Mouse (Mus musculus) CH12.LX (cell line): Measurements from ENCODE around the gene Nxpe3. TPM values are rescaled to one million over a fixed set of nuclear protein-coding genes. Genes with fewer than 3 reads are reported as not detected.

Experiments used
- DNase-seq: peaks from one replicate; pipeline ENCODE4 v3.0.0-alpha.2; 2013; ENCODE audit errors: extremely low read depth
- H3K27ac ChIP-seq: 2 replicates; pipeline ENCODE4 v1.5.1; 2012; ENCODE audit warnings: low read depth, mild to moderate bottlenecking, control low read depth, moderate library complexity; ENCODE audit not compliant: insufficient read depth
- H3K27me3 ChIP-seq: replicated peaks from 2 replicates; pipeline ENCODE3; 2012; ENCODE audit warnings: inconsistent platforms
- H3K36me3 ChIP-seq, 2 experiments: replicated peaks in 1 of 2; 2 replicates each; pipeline versions ENCODE3 to v1.6.1; 2012; ENCODE audit warnings: inconsistent platforms in 1 of 2, low read length in 1 of 2, mild to moderate bottlenecking in 1 of 2, mixed read lengths in 1 of 2, moderate library complexity in 1 of 2; ENCODE audit not compliant: control insufficient read depth in 1 of 2, insufficient read depth in 1 of 2
- H3K4me1 ChIP-seq, 2 experiments: 2 replicates each; pipeline ENCODE4 v1.6.1; 2012; ENCODE audit warnings: inconsistent platforms in 1 of 2, moderate library complexity in 1 of 2; ENCODE audit not compliant: insufficient read depth in 2 of 2, control insufficient read depth in 1 of 2
- H3K4me2 ChIP-seq: 2 replicates; pipeline ENCODE4 v1.6.1; 2012; ENCODE audit warnings: low read depth, mild to moderate bottlenecking, control low read depth; ENCODE audit not compliant: poor library complexity, insufficient read depth, severe bottlenecking
- H3K4me3 ChIP-seq, 3 experiments: fragments of 150-350 bp in 1 of 3; sonication (generic) in 1 of 3; replicated peaks in 1 of 3; 2 replicates each; pipeline versions ENCODE3 to v1.5.1; 2011 to 2012; ENCODE audit warnings: low read depth in 2 of 3, low read length in 2 of 3, mild to moderate bottlenecking in 2 of 3, moderate library complexity in 2 of 3, control low read depth in 1 of 3, improper control_type of control experiment in 1 of 3, inconsistent platforms in 1 of 3, mixed read lengths in 1 of 3; ENCODE audit not compliant: poor library complexity in 1 of 3
- H3K79me2 ChIP-seq: replicated peaks from 2 replicates; pipeline ENCODE4 v1.6.1; 2012; ENCODE audit warnings: mild to moderate bottlenecking, moderate library complexity; ENCODE audit not compliant: control insufficient read depth, poor library complexity, insufficient read depth, severe bottlenecking; ENCODE audit errors: extremely low read depth
- H3K9ac ChIP-seq: 2 replicates; pipeline ENCODE4 v1.6.1; 2012; ENCODE audit warnings: low read depth, mild to moderate bottlenecking, control low read depth, moderate library complexity; ENCODE audit not compliant: insufficient read depth
- H3K9me3 ChIP-seq: replicated peaks from 2 replicates; pipeline ENCODE3; 2012; ENCODE audit warnings: low read length, inconsistent platforms, mixed read lengths
- BHLHE40 ChIP-seq: IDR thresholded peaks from 2 replicates; pipeline ENCODE4 v1.6.1; 2011; ENCODE audit warnings: mild to moderate bottlenecking, low read depth, low read length, improper control_type of control experiment
- CHD1 ChIP-seq: IDR thresholded peaks from 2 replicates; pipeline ENCODE4 v1.6.1; 2012; ENCODE audit warnings: low read depth, low read length, improper control_type of control experiment, inconsistent platforms
- CHD2 ChIP-seq: IDR thresholded peaks from 2 replicates; pipeline ENCODE4 v1.6.1; 2011; ENCODE audit warnings: low read length, improper control_type of control experiment
- CTCF ChIP-seq, 2 experiments: IDR thresholded peaks in 1 of 2; conservative IDR thresholded peaks in 1 of 2; 2 replicates each; pipeline ENCODE4 v1.5.1; 2011 to 2012; ENCODE audit warnings: low read depth in 2 of 2, low read length in 2 of 2, improper control_type of control experiment in 1 of 2, inconsistent platforms in 1 of 2, mild to moderate bottlenecking in 1 of 2, moderate library complexity in 1 of 2
- E2F4 ChIP-seq: IDR thresholded peaks from 2 replicates; pipeline ENCODE4 v1.6.1; 2011; ENCODE audit warnings: low read depth, low read length, improper control_type of control experiment; ENCODE audit not compliant: insufficient replicate concordance
- ELF1 ChIP-seq: IDR thresholded peaks from 2 replicates; pipeline ENCODE4 v1.6.1; 2014; ENCODE audit warnings: low read depth, mild to moderate bottlenecking, inconsistent platforms, low read length, improper control_type of control experiment
- EP300 ChIP-seq: IDR thresholded peaks from 2 replicates; pipeline ENCODE4 v1.6.1; 2011; ENCODE audit warnings: low read length, improper control_type of control experiment
- GABPA ChIP-seq: IDR thresholded peaks from 2 replicates; pipeline ENCODE4 v1.6.1; 2012; ENCODE audit warnings: low read depth, low read length, improper control_type of control experiment, inconsistent platforms; ENCODE audit not compliant: insufficient replicate concordance
- HCFC1 ChIP-seq: IDR thresholded peaks from 2 replicates; pipeline ENCODE4 v1.6.1; 2012; ENCODE audit warnings: low read depth, mild to moderate bottlenecking, inconsistent platforms, low read length, improper control_type of control experiment
- JUND ChIP-seq: conservative IDR thresholded peaks from 2 replicates; pipeline ENCODE4 v1.6.1; 2011; ENCODE audit warnings: low read depth, low read length, improper control_type of control experiment
- KAT2A ChIP-seq: IDR thresholded peaks from 2 replicates; pipeline ENCODE4 v1.6.1; 2012; ENCODE audit warnings: low read length, improper control_type of control experiment, inconsistent platforms; ENCODE audit not compliant: insufficient replicate concordance
- MAX ChIP-seq: IDR thresholded peaks from 2 replicates; pipeline ENCODE4 v1.6.1; 2011; ENCODE audit warnings: low read length, improper control_type of control experiment
- MEF2A ChIP-seq: IDR thresholded peaks from 2 replicates; pipeline ENCODE4 v1.6.1; 2014; ENCODE audit warnings: low read depth, mild to moderate bottlenecking, inconsistent platforms, low read length, improper control_type of control experiment, borderline replicate concordance
- MYC ChIP-seq: IDR thresholded peaks from 2 replicates; pipeline ENCODE4 v1.6.1; 2011; ENCODE audit warnings: low read depth, mild to moderate bottlenecking, improper control_type of control experiment, low read length
- NRF1 ChIP-seq: IDR thresholded peaks from 2 replicates; pipeline ENCODE4 v1.6.1; 2014; ENCODE audit warnings: low read depth, mild to moderate bottlenecking, inconsistent platforms, low read length, improper control_type of control experiment, moderate library complexity
- PAX5 ChIP-seq: IDR thresholded peaks from 2 replicates; pipeline ENCODE4 v1.6.1; 2012; ENCODE audit warnings: low read length, inconsistent platforms, mixed read lengths
- POLR2A ChIP-seq: IDR thresholded peaks from 2 replicates; pipeline ENCODE4 v1.6.1; 2011; ENCODE audit warnings: low read depth, mild to moderate bottlenecking, improper control_type of control experiment, low read length
- POLR2AphosphoS2 ChIP-seq: IDR thresholded peaks from 2 replicates; pipeline ENCODE4 v1.6.1; 2011; ENCODE audit warnings: low read depth, low read length, improper control_type of control experiment
- RAD21 ChIP-seq: IDR thresholded peaks from 2 replicates; pipeline ENCODE4 v1.6.1; 2011; ENCODE audit warnings: low read depth, mild to moderate bottlenecking, low read length, improper control_type of control experiment, moderate library complexity
- RCOR1 ChIP-seq: conservative IDR thresholded peaks from 2 replicates; pipeline ENCODE4 v1.6.1; 2012; ENCODE audit warnings: low read depth, mild to moderate bottlenecking, inconsistent platforms, low read length, improper control_type of control experiment
- SMC3 ChIP-seq: IDR thresholded peaks from 2 replicates; pipeline ENCODE4 v1.6.1; 2011; ENCODE audit warnings: low read depth, low read length, improper control_type of control experiment
- UBTF ChIP-seq: IDR thresholded peaks from 2 replicates; pipeline ENCODE4 v1.6.1; 2012; ENCODE audit warnings: low read depth, mild to moderate bottlenecking, inconsistent platforms, low read length, improper control_type of control experiment, moderate library complexity
- USF1 ChIP-seq: IDR thresholded peaks from 2 replicates; pipeline ENCODE4 v1.6.1; 2014; ENCODE audit warnings: low read depth, mild to moderate bottlenecking, inconsistent platforms, low read length, improper control_type of control experiment
- ZC3H11A ChIP-seq: IDR thresholded peaks from 2 replicates; pipeline ENCODE4 v1.6.1; 2012; ENCODE audit warnings: low read depth, mild to moderate bottlenecking, inconsistent platforms, low read length, improper control_type of control experiment
- ZKSCAN1 ChIP-seq: IDR thresholded peaks from 2 replicates; pipeline ENCODE4 v1.6.1; 2012; ENCODE audit warnings: low read depth, inconsistent platforms, low read length, improper control_type of control experiment, borderline replicate concordance
- ZMIZ1 ChIP-seq: IDR thresholded peaks from 2 replicates; pipeline ENCODE4 v1.6.1; 2012; ENCODE audit warnings: low read depth, mild to moderate bottlenecking, inconsistent platforms, low read length, improper control_type of control experiment
- dilution Hi-C: fragments of 300-500 bp; cut with MboI; formaldehyde crosslinking; loops from 2 replicates; pipeline ENCODE4 v1.14.3; 2020; ENCODE audit warnings: low sequenced_read_pairs; ENCODE audit not compliant: extremely low pct_unique_long_range_greater_than_20kb, extremely low pct_ligation_motif_present
- in situ Hi-C: fragments of 300-500 bp; cut with MboI; formaldehyde crosslinking; loops from 3 replicates; pipeline ENCODE4 v1.14.3; 2019; ENCODE audit warnings: low sequenced_read_pairs, low pct_ligation_motif_present, low pct_unique_long_range_greater_than_20kb, mixed read lengths
- polyA plus RNA-seq: library from polyadenylated mRNA; unstranded; fragments of >175 nt; gene quantifications from 2 replicates; pipeline ENCODE4 v1.2.1, GENCODE M21; 2012; ENCODE audit warnings: low read depth; ENCODE audit not compliant: insufficient read length
- total RNA-seq, 2 experiments: library from RNA; depleted of rRNA; stranded (reverse); fragments of 300-350 nt in 1 of 2; fragments of >200 nt in 1 of 2; gene quantifications; 2 replicates each; pipeline ENCODE4 v1.2.3; 2012 to 2014

Nxpe3 gene
- total and polyA plus RNA-seq, 3 experiments = 5.4 to 12.3 (median 10.6) TPM

DNA sequence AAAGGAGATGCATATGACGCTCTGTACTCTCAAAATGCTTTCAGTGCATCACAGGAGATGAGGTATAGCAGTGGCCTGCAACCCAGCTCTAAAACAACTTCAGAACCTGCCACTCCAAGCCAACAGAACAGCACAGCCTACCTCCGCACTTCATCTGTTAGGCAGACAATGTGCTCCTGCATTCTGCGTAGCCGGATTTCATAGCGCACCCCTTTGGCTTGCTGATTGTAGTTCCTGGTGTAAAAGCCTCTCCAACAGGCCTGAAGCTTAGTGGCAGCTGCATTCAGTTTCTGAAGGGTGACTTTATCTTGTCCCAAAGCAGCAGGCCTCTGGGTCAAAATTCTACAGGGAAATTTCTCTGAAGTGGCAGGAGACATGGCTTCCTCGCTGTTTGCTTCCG lies 19.6 kb upstream of the Nxpe3 start:
- Histone ChIP-seq H3K9me3 (no peaks in the 10 kb centered on the region), H3K9ac (no peak overlapping the region), H3K4me3 (no peak overlapping the region), H3K36me3 (peaks cover 46 to 85% of the 10 kb centered on the region in 2 experiments), H3K27ac (no peak overlapping the region), H3K4me1 (no peaks in the 10 kb centered on the region; a peak in 1 of 4 replicates), H3K79me2 (no peaks in the 10 kb centered on the region), H3K27me3 (no peaks in the 10 kb centered on the region), H3K4me2 (no peak overlapping the region)
- in situ Hi-C loops (no loop called here), dilution Hi-C loops (no loop called here)
- TF ChIP-seq KAT2A = no peak
- no peak for TF ChIP-seq SMC3
- no peak for TF ChIP-seq CHD1
- TF ChIP-seq JUND = no peak
- no peak for TF ChIP-seq RAD21
- TF ChIP-seq E2F4 = no peak
- no peak for TF ChIP-seq USF1
- no peak for TF ChIP-seq POLR2A
- no peak for TF ChIP-seq POLR2AphosphoS2
- no peak for TF ChIP-seq ZMIZ1
- TF ChIP-seq ELF1 = no peak
- TF ChIP-seq CTCF (conservative IDR thresholded peaks at IDR 0.05 in 1 of 2, IDR thresholded peaks at IDR 0.05 in 1 of 2; ENCODE audit: low read depth in 2 of 2, low read length in 2 of 2) = no peak
- no peak for TF ChIP-seq MAX
- no peak for TF ChIP-seq HCFC1
- no peak for TF ChIP-seq EP300
- TF ChIP-seq BHLHE40 = no peak
- DNase-seq = no peak

DNA sequence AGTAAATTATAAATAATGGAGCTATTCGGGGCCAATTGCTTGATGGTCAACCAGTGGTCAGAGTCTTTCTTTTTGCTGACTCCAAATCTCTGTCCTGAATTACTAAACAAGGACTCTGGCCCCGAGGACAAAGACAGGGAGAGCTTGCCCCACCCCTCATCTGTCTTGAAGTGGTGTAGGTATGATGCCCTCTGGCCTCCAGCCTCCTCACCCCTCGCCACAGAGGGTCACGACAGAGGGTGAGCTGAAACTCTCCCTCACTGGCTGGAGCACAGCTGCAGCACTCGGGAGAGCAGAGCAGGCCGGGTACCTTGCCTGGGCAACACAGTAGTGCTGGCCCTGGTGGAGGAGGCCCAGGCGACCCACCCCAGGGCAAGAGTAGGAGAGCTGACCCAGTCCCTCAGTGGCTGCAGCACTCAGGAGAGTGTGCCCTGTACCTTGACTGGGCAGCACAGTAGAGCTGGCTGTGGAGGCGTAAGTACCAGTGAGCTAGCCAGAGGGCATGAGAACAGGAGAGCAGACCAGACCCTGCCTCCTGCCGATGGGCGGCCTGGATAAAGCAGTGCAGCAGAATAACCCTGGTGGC lies 15.2 kb upstream of the Nxpe3 start:
- Histone ChIP-seq H3K79me2 (no peaks in the 10 kb centered on the region), H3K36me3 (peaks cover 31 to 66% of the 10 kb centered on the region in 2 experiments), H3K9me3 (peaks cover 2% of the 10 kb centered on the region), H3K4me3 (no peak overlapping the region), H3K27ac (no peak overlapping the region), H3K4me2 (no peak overlapping the region), H3K27me3 (no peaks in the 10 kb centered on the region), H3K4me1 (peaks cover 14 to 26% of the 10 kb centered on the region in 2 experiments), H3K9ac (no peak overlapping the region)
- TF ChIP-seq PAX5 = no peak
- no peak for TF ChIP-seq MYC
- TF ChIP-seq ZKSCAN1 = no peak
- no peak for TF ChIP-seq HCFC1
- no peak for TF ChIP-seq RCOR1
- no peak for TF ChIP-seq JUND
- TF ChIP-seq MEF2A = no peak
- no peak for TF ChIP-seq CHD1
- no peak for TF ChIP-seq GABPA
- TF ChIP-seq EP300 = no peak
- TF ChIP-seq UBTF = no peak
- no peak for TF ChIP-seq NRF1
- no peak for TF ChIP-seq E2F4
- no peak for TF ChIP-seq ZC3H11A
- TF ChIP-seq CHD2 = no peak
- in situ Hi-C loops (no loop called here), dilution Hi-C loops (no loop called here)
- DNase-seq = no peak
